Mouse (Mus musculus): ENCODE data around the gene Eif4e2.

DNA sequence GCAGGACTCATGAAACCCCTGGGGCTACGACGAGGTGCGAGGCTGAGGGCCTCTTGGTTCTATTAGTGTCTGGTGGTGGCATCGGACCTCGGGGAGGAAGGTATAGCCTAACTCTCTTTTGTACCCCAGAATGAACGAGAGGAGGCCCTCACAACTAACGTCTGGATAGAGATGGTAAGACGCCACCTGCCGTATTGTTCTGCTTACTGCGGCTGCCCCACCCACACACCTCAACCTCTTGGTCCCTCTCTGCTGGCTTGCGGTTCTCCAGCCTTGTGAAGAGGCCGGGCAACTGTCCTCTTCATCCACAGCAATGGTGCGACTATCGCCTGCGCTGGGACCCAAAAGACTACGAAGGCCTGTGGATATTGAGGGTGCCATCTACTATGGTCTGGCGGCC is 7.4 kb upstream of the Eif4e2 start:
- no peak for TF ChIP-seq TAL1 (IDR thresholded peaks at IDR 0.05; ENCODE audit: low read length)
- no peak for TF ChIP-seq GATA1 (IDR thresholded peaks at IDR 0.05; ENCODE audit: low read length)

Measured in erythroblast, embryonic 14.5 days (primary cell).